Mouse (Mus musculus): ENCODE data around the gene Aqp2. TPM values are rescaled to one million over a fixed set of nuclear protein-coding genes. Genes with fewer than 3 reads are reported as not detected.

The Aqp2 gene
- polyA plus RNA-seq (2016; fragmentation: Nextera tagmentation; extraction: Ambion mirVana) = not detected in 2 replicates

GRCm38 (mm10) chr15:99578802-99579485 is at the start of gene Aqp2:
Aqp2 (plus strand) TSS chr15:99579055.
- 85% methylated on average over 26 of the region's 26 CpGs for WGBS
- DNase-seq (ENCODE audit: low spot score) = no peak
- Histone ChIP-seq H3K4me1 (peaks cover 14% of the 10 kb centered on the region), H3K9me3 (replicated peaks) (no peaks in the 10 kb centered on the region), H3K4me3 (no peak within 1 kb of the TSS), H3K36me3 (no peaks in the 10 kb centered on the region), H3K27me3 (ENCODE audit: low read depth, poor library complexity, severe bottlenecking) (peaks cover 69% of the 10 kb centered on the region), H3K27ac (replicated peaks) (no peak within 1 kb of the TSS)

GRCm38 (mm10) chr15:99531146-99531545 is 47.7 kb upstream of the Aqp2 start:
- Histone ChIP-seq H3K4me1 (peaks cover 17% of the 10 kb centered on the region), H3K4me3 (no peak overlapping the region), H3K27ac (replicated peaks) (no peak overlapping the region), H3K36me3 (no peaks in the 10 kb centered on the region), H3K9me3 (replicated peaks) (no peaks in the 10 kb centered on the region), H3K27me3 (ENCODE audit: low read depth, poor library complexity, severe bottlenecking) (peaks cover 31% of the 10 kb centered on the region)
- no peak for DNase-seq (ENCODE audit: low spot score)
- 52% methylated on average over 6 of the region's 6 CpGs for WGBS

GRCm38 (mm10) chr15:99532023-99532422 is 46.8 kb upstream of the Aqp2 start:
- peaks cover 22% of the 10 kb centered on the region for H3K27me3 ChIP-seq (ENCODE audit: low read depth, poor library complexity, severe bottlenecking)
- H3K9me3 ChIP-seq (replicated peaks) = no peaks in the 10 kb centered on the region
- no peaks in the 10 kb centered on the region for H3K36me3 ChIP-seq
- no peak overlapping the region for H3K27ac ChIP-seq (replicated peaks)
- 63% methylated on average over 3 of the region's 3 CpGs for WGBS
- H3K4me1 ChIP-seq = peaks cover 16% of the 10 kb centered on the region
- DNase-seq (ENCODE audit: low spot score) = no peak
- H3K4me3 ChIP-seq = no peak overlapping the region

GRCm38 (mm10) chr15:99536889-99537862 is 41.7 kb upstream of the Aqp2 start:
- no peak overlapping the region for H3K4me3 ChIP-seq
- no peaks in the 10 kb centered on the region for H3K36me3 ChIP-seq
- H3K27ac ChIP-seq (replicated peaks) = no peak overlapping the region
- H3K9me3 ChIP-seq (replicated peaks) = no peaks in the 10 kb centered on the region
- DNase-seq (ENCODE audit: low spot score) = no peak
- no peaks in the 10 kb centered on the region for H3K27me3 ChIP-seq (ENCODE audit: low read depth, poor library complexity, severe bottlenecking)
- WGBS = 65% methylated on average over 11 of the region's 11 CpGs
- H3K4me1 ChIP-seq = peaks cover 9% of the 10 kb centered on the region; the same call in 1 of the 2 replicates

- Histone ChIP-seq H3K4me1 (peaks cover 9% of the 10 kb centered on the region; the same call in 1 of the 2 replicates), H3K36me3 (no peaks in the 10 kb centered on the region), H3K27ac (replicated peaks) (no peak overlapping the region), H3K27me3 (ENCODE audit: low read depth, poor library complexity, severe bottlenecking) (peaks cover 15% of the 10 kb centered on the region), H3K9me3 (replicated peaks) (no peaks in the 10 kb centered on the region), H3K4me3 (no peak overlapping the region)
- 84% methylated on average over 8 of the region's 8 CpGs for WGBS
- DNase-seq (ENCODE audit: low spot score) = no peak
Measured at GRCm38 (mm10) chr15:99539891-99540290, 39.0 kb upstream of the Aqp2 start.

GRCm38 (mm10) chr15:99544047-99544446 is 34.8 kb upstream of the Aqp2 start:
- H3K4me3 ChIP-seq = no peak overlapping the region
- H3K27ac ChIP-seq (replicated peaks) = no peak overlapping the region
- 85% methylated on average over 7 of the region's 7 CpGs for WGBS
- H3K4me1 ChIP-seq = no peaks in the 10 kb centered on the region
- no peaks in the 10 kb centered on the region for H3K36me3 ChIP-seq
- H3K9me3 ChIP-seq (replicated peaks) = no peaks in the 10 kb centered on the region
- peaks cover 15% of the 10 kb centered on the region for H3K27me3 ChIP-seq (ENCODE audit: low read depth, poor library complexity, severe bottlenecking)
- DNase-seq (ENCODE audit: low spot score) = no peak

GRCm38 (mm10) chr15:99546596-99546995 is 32.3 kb upstream of the Aqp2 start:
- Histone ChIP-seq H3K27me3 (ENCODE audit: low read depth, poor library complexity, severe bottlenecking) (peaks cover 15% of the 10 kb centered on the region), H3K4me3 (no peak overlapping the region), H3K4me1 (0 out of 2 replicates have a peak, but pooled peaks cover 5% of the 10 kb centered on the region), H3K36me3 (no peaks in the 10 kb centered on the region), H3K9me3 (replicated peaks) (no peaks in the 10 kb centered on the region), H3K27ac (replicated peaks) (no peak overlapping the region)
- 83% methylated on average over 11 of the region's 11 CpGs for WGBS
- DNase-seq (ENCODE audit: low spot score) = no peak

GRCm38 (mm10) chr15:99547732-99548131 is 31.1 kb upstream of the Aqp2 start:
- Histone ChIP-seq H3K4me1 (0 out of 2 replicates have a peak, but pooled peaks cover 5% of the 10 kb centered on the region), H3K36me3 (no peaks in the 10 kb centered on the region), H3K27ac (replicated peaks) (no peak overlapping the region), H3K9me3 (replicated peaks) (no peaks in the 10 kb centered on the region), H3K4me3 (no peak overlapping the region), H3K27me3 (ENCODE audit: low read depth, poor library complexity, severe bottlenecking) (peaks cover 15% of the 10 kb centered on the region)
- 91% methylated on average over 6 of the region's 6 CpGs for WGBS
- no peak for DNase-seq (ENCODE audit: low spot score)

GRCm38 (mm10) chr15:99549901-99550300 is 29.0 kb upstream of the Aqp2 start:
- no peak for DNase-seq (ENCODE audit: low spot score)
- Histone ChIP-seq H3K9me3 (replicated peaks) (no peaks in the 10 kb centered on the region), H3K27me3 (ENCODE audit: low read depth, poor library complexity, severe bottlenecking) (peaks cover 5% of the 10 kb centered on the region; the same call in 1 of the 2 replicates), H3K4me3 (no peak overlapping the region), H3K4me1 (0 out of 2 replicates have a peak, but pooled peaks cover 5% of the 10 kb centered on the region), H3K36me3 (no peaks in the 10 kb centered on the region), H3K27ac (replicated peaks) (no peak overlapping the region)
- 56% methylated on average over 2 of the region's 2 CpGs for WGBS

- H3K27me3 ChIP-seq (ENCODE audit: low read depth, poor library complexity, severe bottlenecking) = peaks cover 20% of the 10 kb centered on the region
- H3K27ac ChIP-seq (replicated peaks) = no peak overlapping the region
- no peak for DNase-seq (ENCODE audit: low spot score)
- 82% methylated on average over 6 of the region's 6 CpGs for WGBS
- no peak overlapping the region for H3K4me3 ChIP-seq
- no peaks in the 10 kb centered on the region for H3K36me3 ChIP-seq
- no peaks in the 10 kb centered on the region for H3K9me3 ChIP-seq (replicated peaks)
- H3K4me1 ChIP-seq = 0 out of 2 replicates have a peak, but pooled peaks cover 5% of the 10 kb centered on the region
Measured at GRCm38 (mm10) chr15:99553767-99554166, 25.1 kb upstream of the Aqp2 start.

- H3K27ac ChIP-seq (replicated peaks) = no peak overlapping the region
- no peaks in the 10 kb centered on the region for H3K36me3 ChIP-seq
- H3K27me3 ChIP-seq (ENCODE audit: low read depth, poor library complexity, severe bottlenecking) = peaks cover 49% of the 10 kb centered on the region
- 87% methylated on average over 1 of the region's 1 CpGs for WGBS
- no peak overlapping the region for H3K4me3 ChIP-seq
- DNase-seq (ENCODE audit: low spot score) = no peak
- H3K9me3 ChIP-seq (replicated peaks) = no peaks in the 10 kb centered on the region
- H3K4me1 ChIP-seq = peaks cover 18% of the 10 kb centered on the region
Measured at GRCm38 (mm10) chr15:99558947-99559346, 19.9 kb upstream of the Aqp2 start.

- no peaks in the 10 kb centered on the region for H3K36me3 ChIP-seq
- H3K27ac ChIP-seq (replicated peaks) = no peak overlapping the region
- H3K4me1 ChIP-seq = peaks cover 25% of the 10 kb centered on the region
- H3K9me3 ChIP-seq (replicated peaks) = no peaks in the 10 kb centered on the region
- DNase-seq (ENCODE audit: low spot score) = no peak
- peaks cover 54% of the 10 kb centered on the region for H3K27me3 ChIP-seq (ENCODE audit: low read depth, poor library complexity, severe bottlenecking)
- WGBS = 79% methylated on average over 10 of the region's 10 CpGs
- no peak overlapping the region for H3K4me3 ChIP-seq
Measured at GRCm38 (mm10) chr15:99560246-99560645, 18.6 kb upstream of the Aqp2 start.

Measured in midbrain, embryonic 10.5 days (tissue).